In the genomic region with DNA sequence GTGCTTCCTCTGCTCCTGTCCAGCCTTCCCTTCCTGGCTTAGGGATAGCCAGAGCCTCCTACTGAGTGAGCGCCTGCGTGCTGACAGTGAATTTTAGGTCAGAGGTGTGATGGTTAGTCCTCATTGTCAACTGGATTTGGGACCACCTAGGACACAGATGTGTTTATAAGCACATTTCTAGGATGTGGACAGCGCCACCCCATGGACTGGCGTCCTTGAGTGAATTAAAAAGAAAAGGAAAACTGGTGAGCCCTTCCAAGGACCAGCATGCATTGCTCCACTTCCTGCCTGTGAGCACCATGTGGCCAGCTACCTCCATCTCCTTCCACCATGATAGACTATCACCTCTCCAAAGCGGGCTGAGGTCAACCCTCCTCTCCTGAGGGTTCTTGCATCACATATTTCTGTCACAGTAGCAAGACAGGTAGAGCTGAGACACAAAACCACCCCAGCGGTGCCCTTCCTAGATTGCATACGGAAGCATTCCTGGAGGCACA, we compare ENCODE assay signal across 17 mouse cellular contexts.
DNase-seq lines count a peak whose midpoint lies in the region; ATAC-seq and TF ChIP-seq lines count a peak whose summit lies in the region.
"Had no signal": no experiment of that assay in that cellular context is flagged by ENCODE, and none has a peak within 500 bp of the region (broad histone marks: within the 10 kb centered on the region; RNA-seq: fewer than 3 reads in every experiment).

No protein-coding gene starts in this region.

- no peak overlapping the region for H3K27ac ChIP-seq in ES-Bruce4 (ENCODE audit: insufficient read depth, low read length)
- H3K27ac ChIP-seq: embryonic facial prominence, embryonic 13.5 days; heart, embryonic 15.5 days; hindbrain, embryonic 10.5 days; hindbrain, embryonic 14.5 days had no signal

- no peaks in the 10 kb centered on the region for H3K9me3 ChIP-seq in ES-Bruce4 (replicated peaks; ENCODE audit: control insufficient read depth, insufficient read depth, low read length, poor library complexity, severe bottlenecking)
- H3K9me3 ChIP-seq: embryonic facial prominence, embryonic 13.5 days; heart, embryonic 15.5 days; hindbrain, embryonic 10.5 days had no signal

- no peak overlapping the region for H3K9ac ChIP-seq in ES-Bruce4 (ENCODE audit: low read depth, poor library complexity, severe bottlenecking)
- H3K9ac ChIP-seq: embryonic facial prominence, embryonic 13.5 days; heart, embryonic 15.5 days; hindbrain, embryonic 14.5 days had no signal

- DNase-seq in 416B (ENCODE audit: low read depth) (peak; percentile 50), R1 (ENCODE audit: low read depth, low spot score) (peak; percentile 85)
- no peak for DNase-seq in spleen, postnatal 36 days (ENCODE audit: low spot score in 2 of 2)
- DNase-seq: cerebellum, adult 9-11 months; cerebellum, postnatal 36 days; gastrocnemius, postnatal 36 days; heart, adult 11 months; kidney, adult 8-10 months had no signal

- ATAC-seq in CD4-positive, CD25-positive, alpha-beta regulatory T cell, adult 4 months, result no peak
- ATAC-seq in cerebellum, adult (ENCODE audit: insufficient number of reproducible peaks, low FRiP score, low TSS enrichment), result no peak
- ATAC-seq: forebrain, embryonic 14.5 days; intestine, embryonic 16.5 days had no signal

- no peak for TF ChIP-seq POLR2A in ES-Bruce4 (IDR thresholded peaks at IDR 0.05; ENCODE audit: insufficient read depth, low read length)

- H3K4me1 ChIP-seq in ES-Bruce4 (ENCODE audit: control insufficient read depth, insufficient read depth, low read length), result no peaks in the 10 kb centered on the region

- no peak overlapping the region for H3K4me3 ChIP-seq in ES-Bruce4 (ENCODE audit: low read depth, low read length)
- H3K4me3 ChIP-seq: embryonic facial prominence, embryonic 13.5 days; heart, embryonic 15.5 days; hindbrain, embryonic 10.5 days had no signal

- no peaks in the 10 kb centered on the region for H3K36me3 ChIP-seq in ES-Bruce4 (ENCODE audit: control insufficient read depth, insufficient read depth, low read length, poor library complexity, severe bottlenecking)

- peak; percentile 16 for TF ChIP-seq CTCF in ES-Bruce4 (IDR thresholded peaks at IDR 0.05; ENCODE audit: low read depth, low read length)

- TF ChIP-seq EP300 in ES-Bruce4 (IDR thresholded peaks at IDR 0.05; ENCODE audit: insufficient read depth, low read depth, low read length), result no peak

- no peaks in the 10 kb centered on the region for H3K27me3 ChIP-seq in ES-Bruce4 (ENCODE audit: control insufficient read depth, insufficient read depth, low read length, poor library complexity, severe bottlenecking)
- H3K27me3 ChIP-seq: embryonic facial prominence, embryonic 13.5 days; heart, embryonic 15.5 days had no signal

Comparison
In these comparisons a context has a peak if more than half of its experiments do, and no peak if none do; other contexts are left out.
1. DNase-seq: peak in 416B (single experiment) and R1 (single experiment); none in spleen, postnatal 36 days (0 of 2).